Mouse (Mus musculus) bone marrow macrophage, adult 2 months (primary cell): ENCODE data around the gene Ip6k3.

Experiments
- CTCF ChIP-seq: IDR thresholded peaks from 2 replicates; pipeline ENCODE4 v1.5.1; 2012; ENCODE audit warnings: low read depth, mild to moderate bottlenecking, low read length, moderate library complexity
- POLR2A ChIP-seq: IDR thresholded peaks from 2 replicates; pipeline ENCODE4 v1.6.1; 2012; ENCODE audit warnings: mild to moderate bottlenecking, low read depth, low read length, borderline replicate concordance

DNA sequence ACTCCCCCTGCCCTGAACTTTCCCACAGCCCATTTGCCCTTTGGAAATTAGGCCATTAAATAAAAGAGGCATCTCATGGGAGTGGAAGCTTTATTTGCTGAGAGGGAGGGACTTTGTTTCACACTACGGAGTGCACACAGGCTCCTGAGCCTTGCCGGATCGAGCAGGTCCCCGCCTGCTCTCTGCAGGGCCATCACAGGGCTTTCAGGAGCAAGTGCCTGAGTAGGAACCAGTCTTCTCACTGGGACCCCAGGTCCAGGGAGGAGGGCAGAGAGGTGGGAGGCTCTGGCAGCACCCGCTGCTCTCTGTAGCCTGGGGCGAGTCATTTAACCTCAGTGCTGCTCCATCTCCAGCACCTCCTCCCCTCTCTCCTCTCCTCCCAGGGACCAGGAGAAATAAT is 44.4 kb upstream of the Ip6k3 start:
- TF ChIP-seq POLR2A, result no peak
- no peak for TF ChIP-seq CTCF
